Mouse (Mus musculus) NIH3T3 (cell line): ENCODE measurements around the gene Lrrc32.

Source experiments
- DNase-seq: peaks from one replicate; pipeline ENCODE4 v3.0.0-alpha.2; 2012; ENCODE audit warnings: low read depth

The Lrrc32 gene

DNA sequence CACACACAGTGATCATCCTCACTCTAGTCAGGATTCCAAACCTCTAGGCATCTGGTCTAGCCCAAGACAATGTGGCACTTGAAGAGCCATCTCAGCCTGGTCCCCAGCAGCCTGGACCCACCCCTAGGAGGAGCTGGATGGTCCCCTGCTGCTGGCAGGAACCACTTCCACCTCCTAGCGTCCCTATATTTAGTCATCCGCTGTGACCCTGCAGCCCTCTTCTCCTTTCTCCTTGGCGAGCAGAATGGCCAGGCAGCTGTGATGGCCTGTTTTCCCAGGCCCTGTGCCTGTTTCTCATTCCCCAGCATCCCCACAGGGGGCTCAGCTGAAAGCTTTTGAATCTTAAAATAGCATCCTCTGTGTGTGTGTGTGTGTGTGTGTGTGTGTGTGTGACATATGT lies 59.8 kb downstream of the Lrrc32 start:
- DNase-seq, result no peak

DNA sequence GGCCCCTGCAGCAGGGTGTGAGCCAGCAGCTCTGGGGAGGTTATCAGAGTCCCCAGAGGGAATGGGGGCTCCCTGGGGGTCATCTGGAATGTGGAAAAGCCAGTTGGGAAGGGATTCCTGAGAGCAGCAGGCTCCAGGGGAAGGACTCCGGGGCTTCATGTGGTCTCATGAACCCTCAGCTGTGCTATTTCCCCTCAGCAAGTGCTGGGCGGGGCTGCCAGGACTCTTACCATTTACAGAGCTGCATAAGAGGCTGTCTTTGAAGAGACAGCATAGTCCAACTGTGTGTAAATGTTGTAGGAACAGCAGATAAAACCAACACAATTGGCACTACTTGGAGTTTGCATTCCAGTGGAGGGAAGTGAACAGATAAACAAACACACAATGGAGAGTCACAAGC lies 61.5 kb downstream of the Lrrc32 start:
- no peak for DNase-seq

GRCm38 (mm10) chr7:98551041-98551440 lies 62.0 kb downstream of the Lrrc32 start:
- no peak for DNase-seq
